Mouse (Mus musculus) lung, postnatal 0 days (tissue): Measurements from ENCODE around the gene Adipoq. TPM values are rescaled to one million over a fixed set of nuclear protein-coding genes. Genes with fewer than 3 reads are reported as not detected.
"Not testable (repeated sequence)": the region's sequence is repeated elsewhere in the genome, so short reads cannot be mapped to it uniquely, and the experiment has no call there.

Experiments
- ATAC-seq: fragments of 200-750 bp; cut with Nextera tagmentation; 2 replicates; pipeline ENCODE4 v1.8.0; 2017; ENCODE audit warnings: moderate library complexity
- DNase-seq: peaks from one replicate; pipeline ENCODE4 v3.0.0-alpha.2; 2016; ENCODE audit warnings: low spot score
- H3K27ac ChIP-seq: fragments of 300-500 bp; sonication (generic); 2 replicates; pipeline ENCODE4 v1.5.1; 2014; ENCODE audit warnings: antibody characterized with exemption, mild to moderate bottlenecking, low read length, mixed read lengths
- H3K27me3 ChIP-seq: fragments of 300-500 bp; sonication (generic); replicated peaks from 2 replicates; pipeline ENCODE4 v1.6.1; 2014; ENCODE audit warnings: low read length, mixed read lengths; ENCODE audit not compliant: insufficient read depth
- H3K36me3 ChIP-seq: fragments of 300-500 bp; sonication (generic); 2 replicates; pipeline ENCODE4 v1.6.1; 2014; ENCODE audit warnings: low read length, mixed read lengths; ENCODE audit not compliant: insufficient read depth
- H3K4me1 ChIP-seq: fragments of 300-500 bp; sonication (generic); 2 replicates; pipeline ENCODE4 v1.6.1; 2014; ENCODE audit warnings: antibody characterized with exemption, low read depth, low read length, mixed read lengths; ENCODE audit not compliant: insufficient read depth
- H3K4me2 ChIP-seq: fragments of 300-500 bp; sonication (generic); replicated peaks from 2 replicates; pipeline ENCODE4 v1.6.1; 2014; ENCODE audit warnings: low read depth, mild to moderate bottlenecking, low read length, moderate library complexity, mixed read lengths
- H3K4me3 ChIP-seq: fragments of 300-500 bp; sonication (generic); 2 replicates; pipeline ENCODE4 v1.5.1; 2014; ENCODE audit warnings: low read depth, low read length
- H3K9ac ChIP-seq: fragments of 300-500 bp; sonication (generic); replicated peaks from 2 replicates; pipeline ENCODE4 v1.6.1; 2014; ENCODE audit warnings: low read depth, mild to moderate bottlenecking
- H3K9me3 ChIP-seq: fragments of 300-500 bp; sonication (generic); 2 replicates; pipeline ENCODE4 v1.6.1; 2016; ENCODE audit warnings: low read length, mixed read lengths
- CTCF ChIP-seq: IDR thresholded peaks from 2 replicates; pipeline ENCODE4 v1.5.1; 2016; ENCODE audit warnings: antibody characterized with exemption, mild to moderate bottlenecking
- EP300 ChIP-seq: IDR thresholded peaks from 2 replicates; pipeline ENCODE4 v1.6.1; 2016; ENCODE audit warnings: antibody characterized with exemption, mild to moderate bottlenecking, control low read depth
- WGBS: fragments of 180-500 bp; shearing (Covaris S2); extraction: QIAGEN DNeasy Blood & Tissue Kit; methylation state at CpG from one replicate; pipeline ENCODE4 v1.1.7; 2014; 5-methylcytosine and 5-hydroxymethylcytosine counted together
- polyA plus RNA-seq: library from polyadenylated mRNA; unstranded; fragments of >200 nt; fragmentation: Nextera tagmentation; extraction: Ambion mirVana; gene quantifications from 2 replicates; pipeline ENCODE4 v1.2.1, GENCODE M21; 2015

Gene Adipoq
- polyA plus RNA-seq: not detected in 2 replicates

DNA sequence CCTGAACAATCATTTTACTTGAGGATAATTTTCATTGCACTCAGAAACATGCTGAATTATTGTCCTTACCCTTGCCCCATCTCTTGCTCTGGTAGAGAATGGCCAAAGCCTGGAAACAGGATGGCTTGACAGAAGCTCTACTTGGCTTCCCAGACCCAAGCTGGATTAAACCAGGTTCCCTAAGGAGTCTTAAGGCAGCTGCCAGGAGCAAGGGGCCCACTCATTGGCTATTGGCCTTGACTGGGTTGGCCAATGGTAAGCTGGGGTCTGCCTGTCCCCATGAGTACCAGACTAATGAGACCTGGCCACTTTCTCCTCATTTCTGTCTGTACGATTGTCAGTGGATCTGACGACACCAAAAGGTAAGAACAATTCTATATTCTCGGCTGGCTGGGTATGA, at the start of gene Adipoq:
TSS of gene Adipoq (plus strand) at position 257 of the 400 bp plus-strand sequence.
- H3K4me2 ChIP-seq: no peak within 1 kb of the TSS
- no peaks in the 10 kb centered on the region for H3K9me3 ChIP-seq
- no peaks in the 10 kb centered on the region for H3K27me3 ChIP-seq
- H3K4me3 ChIP-seq: no peak within 1 kb of the TSS
- no peak for TF ChIP-seq CTCF
- no peak for TF ChIP-seq EP300
- no peaks in the 10 kb centered on the region for H3K4me1 ChIP-seq
- WGBS: 87% methylated on average over 3 of the region's 3 CpGs
- H3K36me3 ChIP-seq: no peaks in the 10 kb centered on the region
- DNase-seq (no peak), ATAC-seq (no peak)
- no peak within 1 kb of the TSS for H3K9ac ChIP-seq
- H3K27ac ChIP-seq: no peak within 1 kb of the TSS

DNA sequence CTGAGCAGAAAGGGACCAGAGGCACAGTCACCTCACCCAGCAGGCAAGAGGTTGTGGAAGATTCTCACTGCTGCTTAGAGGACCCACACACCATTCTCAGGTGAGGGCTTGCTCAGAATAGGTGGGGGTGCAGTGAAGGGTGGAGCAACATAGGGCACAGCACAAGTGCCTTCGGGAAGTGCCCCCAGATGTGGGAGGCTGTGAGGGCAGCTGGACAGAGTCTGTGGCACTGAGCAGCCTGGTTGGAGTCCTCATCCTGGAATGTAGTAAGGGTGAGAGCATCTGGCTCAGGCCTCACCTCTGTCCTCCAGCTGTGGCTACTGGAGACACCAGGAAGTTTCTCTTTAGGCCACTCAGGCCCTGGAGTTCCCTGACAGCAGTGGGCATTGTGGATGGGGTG, 49.5 kb upstream of the Adipoq start:
- H3K36me3 ChIP-seq, H3K9ac ChIP-seq: not testable (repeated sequence)

DNA sequence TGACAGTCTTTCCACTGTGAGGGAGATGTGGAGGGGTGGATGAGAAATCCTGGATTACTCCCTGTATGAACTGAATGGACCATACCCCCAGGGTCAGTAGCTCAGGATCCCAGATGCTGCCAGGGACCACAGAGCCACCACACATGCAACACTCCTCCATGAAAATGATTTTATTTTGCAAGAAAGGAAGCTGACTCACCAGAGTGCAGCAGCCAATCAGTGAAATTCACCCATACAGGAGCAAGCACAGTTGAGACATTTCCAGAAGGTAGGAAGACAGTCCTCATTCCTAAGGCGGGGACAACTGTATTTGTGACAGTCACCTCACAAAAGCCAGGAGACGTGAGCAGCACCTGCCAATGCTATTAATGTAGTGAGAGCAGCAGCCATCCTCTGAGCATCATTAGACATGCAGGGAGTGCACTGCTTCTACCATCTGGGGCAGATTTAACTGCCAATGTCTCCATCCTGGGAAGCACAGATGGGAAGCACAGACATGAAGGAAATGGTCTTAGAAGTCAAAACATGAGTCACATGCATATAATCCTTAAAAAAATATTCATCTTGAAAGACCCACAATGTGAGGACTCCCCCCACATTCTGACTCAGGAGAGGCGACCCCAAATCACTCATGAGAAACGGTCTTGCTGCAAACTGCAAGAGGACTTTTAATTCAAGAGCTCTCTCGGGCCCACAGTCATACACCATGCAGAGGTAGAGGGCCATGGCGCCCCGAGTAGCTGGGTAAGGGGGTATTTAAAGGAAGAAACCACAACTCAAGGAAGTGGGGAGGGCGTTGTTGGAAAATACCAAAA, 48.8 kb upstream of the Adipoq start:
- not testable (repeated sequence) for H3K4me2 ChIP-seq, H3K9me3 ChIP-seq, H3K27me3 ChIP-seq, H3K4me3 ChIP-seq, H3K9ac ChIP-seq, ATAC-seq, H3K27ac ChIP-seq, DNase-seq, H3K4me1 ChIP-seq, H3K36me3 ChIP-seq
- WGBS: 78% methylated on average over 8 of the region's 8 CpGs

More for the DNA sequence above, 49.5 kb upstream of the Adipoq start:
- H3K4me3 ChIP-seq, H3K9me3 ChIP-seq, H3K27ac ChIP-seq, H3K27me3 ChIP-seq, H3K4me2 ChIP-seq, H3K4me1 ChIP-seq, DNase-seq, ATAC-seq: not testable (repeated sequence)
- WGBS: 83% methylated on average over 1 of the region's 1 CpGs

DNA sequence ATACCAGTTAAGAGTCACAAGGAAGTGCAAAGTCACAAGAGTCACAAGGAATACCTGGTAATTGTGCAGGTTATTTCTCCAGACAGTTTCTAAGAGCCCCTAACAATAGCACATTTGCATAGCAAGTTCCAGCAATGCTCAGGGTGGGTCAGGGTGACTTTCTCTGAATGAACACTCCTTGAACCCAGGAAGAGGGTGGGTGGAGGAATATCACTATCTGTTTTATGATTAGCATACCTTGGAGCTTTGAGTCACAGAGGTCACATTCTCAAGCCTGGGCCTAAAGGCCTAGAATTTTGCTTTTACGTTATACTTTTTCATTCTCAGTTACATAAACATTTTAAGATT, 48.3 kb upstream of the Adipoq start:
- not testable (repeated sequence) for H3K4me2 ChIP-seq, H3K9me3 ChIP-seq, H3K36me3 ChIP-seq, H3K27ac ChIP-seq, H3K4me3 ChIP-seq, ATAC-seq, H3K9ac ChIP-seq, H3K27me3 ChIP-seq, DNase-seq, H3K4me1 ChIP-seq
- 89% methylated on average over 1 of the region's 1 CpGs for WGBS

DNA sequence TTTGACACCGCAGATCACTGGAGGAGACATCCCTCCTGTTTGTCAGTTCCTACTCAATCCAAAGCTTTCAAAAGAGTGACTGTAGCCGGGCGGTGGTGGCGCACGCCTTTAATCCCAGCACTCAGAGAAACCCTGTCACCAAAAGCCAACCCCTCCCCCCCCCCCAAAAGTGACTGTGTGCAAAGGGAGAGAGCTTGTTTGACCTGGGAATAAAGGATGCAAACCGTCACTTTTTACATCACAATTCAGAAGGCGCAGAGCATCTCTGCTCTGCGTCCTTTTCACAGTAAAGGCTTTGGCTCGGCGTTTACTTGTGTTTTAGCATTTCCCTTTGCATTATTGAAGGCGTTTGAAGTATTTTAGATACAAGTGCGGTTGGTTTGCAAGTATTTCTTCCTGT, 46.7 kb upstream of the Adipoq start:
- WGBS: 20% methylated on average over 12 of the region's 12 CpGs
- H3K9me3 ChIP-seq: no peaks in the 10 kb centered on the region
- H3K27ac ChIP-seq: no peak overlapping the region
- TF ChIP-seq CTCF (no peak), EP300 (no peak)
- H3K4me2 ChIP-seq: peak overlapping the region; percentile 52
- H3K27me3 ChIP-seq: no peaks in the 10 kb centered on the region
- no peak overlapping the region for H3K9ac ChIP-seq
- no peaks in the 10 kb centered on the region for H3K36me3 ChIP-seq
- H3K4me3 ChIP-seq: peak overlapping the region; percentile 27
- ATAC-seq (no peak), DNase-seq (no peak)
- H3K4me1 ChIP-seq: peaks cover 3% of the 10 kb centered on the region; the same call in 1 of the 2 replicates

DNA sequence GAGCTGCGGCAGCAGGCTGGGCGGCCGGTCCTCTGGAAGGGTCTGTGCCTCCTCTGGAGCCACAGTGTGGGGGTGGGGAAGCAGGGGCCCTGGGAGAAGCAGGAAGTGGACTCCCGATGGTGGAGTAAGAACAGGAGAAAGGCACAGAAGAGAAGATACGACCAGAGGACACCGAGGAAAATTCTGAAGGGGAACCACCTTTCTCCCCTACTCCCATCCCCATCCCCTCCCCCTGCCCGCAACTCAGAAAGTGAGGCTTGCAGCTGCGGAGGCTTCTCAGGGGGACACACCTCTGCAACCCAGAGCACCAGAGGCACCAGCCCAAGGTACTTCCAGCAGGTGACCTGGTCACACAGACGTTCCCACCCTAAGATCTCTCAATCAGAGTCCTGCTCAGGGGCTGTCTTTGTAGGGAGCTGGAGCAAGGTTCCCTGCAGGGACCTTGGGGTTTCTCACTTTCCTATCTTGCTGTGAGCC, 46.2 kb upstream of the Adipoq start:
- H3K27me3 ChIP-seq: no peaks in the 10 kb centered on the region
- peak overlapping the region; percentile 52 for H3K4me2 ChIP-seq
- DNase-seq (no peak), ATAC-seq (peak; percentile 62)
- no peaks in the 10 kb centered on the region for H3K36me3 ChIP-seq
- no peak overlapping the region for H3K27ac ChIP-seq
- peak overlapping the region; percentile 32; the same call in 1 of the 2 replicates for H3K9ac ChIP-seq
- H3K4me3 ChIP-seq: peak overlapping the region; percentile 27
- TF ChIP-seq EP300 (no peak), CTCF (no peak)
- peaks cover 3% of the 10 kb centered on the region; the same call in 1 of the 2 replicates for H3K4me1 ChIP-seq
- under 1% methylated on average over 9 of the region's 9 CpGs for WGBS
- H3K9me3 ChIP-seq: no peaks in the 10 kb centered on the region
